Mouse (Mus musculus): ENCODE measurements at regions not wholly inside any gene's neighbourhood (a gene's known extent, or its start where the extent isn't known, plus 50 kb on each side); places are given as distances from the start of the nearest gene placed in this dataset.

DNA sequence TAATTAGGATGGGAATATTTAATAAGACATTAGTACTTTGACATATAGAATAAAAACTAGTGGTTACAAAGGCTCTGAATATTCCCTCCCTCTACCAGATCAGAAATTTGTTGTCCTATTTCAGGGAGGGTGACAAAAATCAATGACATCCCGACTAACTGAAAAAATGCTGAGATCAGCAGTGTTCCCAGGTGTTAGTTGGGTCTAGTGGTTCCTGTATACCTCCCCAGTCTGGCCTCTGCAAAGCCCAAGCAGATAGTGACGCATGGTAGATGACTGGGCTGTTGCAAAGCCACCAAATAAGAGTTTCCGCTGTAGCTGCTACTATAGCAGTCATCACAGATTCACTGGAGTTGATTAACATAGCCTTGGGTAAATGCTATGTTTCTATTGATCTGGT is 59.9 kb upstream of the Gm4791 start:
- no peak for DNase-seq (ENCODE audit: low read depth, low spot score)

DNA sequence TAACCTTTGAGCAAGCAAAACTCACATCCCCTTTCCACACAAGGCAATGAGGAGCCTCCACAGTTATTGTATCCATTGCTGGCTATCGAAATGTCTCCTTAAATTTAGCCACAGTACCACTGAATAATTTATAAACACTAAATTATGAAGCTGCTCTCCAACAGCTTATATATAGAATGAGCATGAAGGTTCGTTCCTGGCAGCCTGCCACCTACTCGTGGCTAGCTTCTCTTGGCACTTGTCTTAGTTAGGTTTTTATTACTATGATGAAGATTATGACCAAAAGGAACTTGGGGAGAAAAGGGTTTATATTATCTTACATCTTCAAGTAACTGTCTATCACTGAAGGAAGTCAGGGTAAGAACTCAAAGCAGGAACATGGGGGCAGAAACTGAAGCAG is 72.9 kb upstream of the Gm4791 start:
- DNase-seq (ENCODE audit: low read depth, low spot score) = no peak

DNA sequence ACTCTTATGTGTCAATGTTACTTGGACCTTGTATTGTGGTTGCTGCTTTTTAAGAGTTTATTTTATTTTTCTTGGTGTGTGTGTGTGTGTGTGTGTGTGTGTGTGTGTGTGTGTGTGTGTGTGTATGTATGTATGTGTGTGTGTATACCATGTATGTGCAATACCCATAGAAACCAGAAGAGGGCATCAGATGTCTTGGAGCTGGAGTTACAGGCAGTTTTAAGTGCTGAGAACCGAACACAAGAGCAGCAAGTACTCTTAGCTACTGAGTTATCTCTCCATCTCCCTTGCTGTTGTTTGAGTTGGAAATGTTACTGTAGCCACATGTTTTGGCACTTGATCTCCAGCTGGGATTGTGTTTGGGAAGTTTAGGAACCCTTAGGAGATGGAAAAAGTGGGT is 78.5 kb upstream of the Gm4791 start:
- DNase-seq (ENCODE audit: low read depth, low spot score) = no peak

DNA sequence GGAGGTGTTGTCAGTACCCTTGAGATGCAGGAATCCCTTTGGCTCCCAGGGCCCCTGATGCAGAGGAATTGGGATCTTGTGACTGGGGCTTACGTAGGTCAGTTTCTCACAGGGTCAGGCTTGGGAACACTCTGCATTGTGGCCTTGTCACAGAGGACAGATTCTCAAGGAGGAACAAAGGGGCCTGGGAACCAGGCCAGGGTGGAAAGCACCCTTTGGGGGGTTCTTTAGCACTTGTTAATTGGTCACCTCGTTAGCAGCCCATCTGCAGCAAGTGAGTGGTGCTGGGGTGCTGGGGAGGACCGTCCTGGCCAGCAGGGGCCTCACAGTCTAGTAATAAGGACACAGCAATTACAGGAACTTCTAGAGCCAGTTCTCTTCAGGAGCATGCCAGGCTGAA is 85.3 kb upstream of the Gm4791 start:
- peak; percentile 23 for DNase-seq (ENCODE audit: low read depth, low spot score)

DNA sequence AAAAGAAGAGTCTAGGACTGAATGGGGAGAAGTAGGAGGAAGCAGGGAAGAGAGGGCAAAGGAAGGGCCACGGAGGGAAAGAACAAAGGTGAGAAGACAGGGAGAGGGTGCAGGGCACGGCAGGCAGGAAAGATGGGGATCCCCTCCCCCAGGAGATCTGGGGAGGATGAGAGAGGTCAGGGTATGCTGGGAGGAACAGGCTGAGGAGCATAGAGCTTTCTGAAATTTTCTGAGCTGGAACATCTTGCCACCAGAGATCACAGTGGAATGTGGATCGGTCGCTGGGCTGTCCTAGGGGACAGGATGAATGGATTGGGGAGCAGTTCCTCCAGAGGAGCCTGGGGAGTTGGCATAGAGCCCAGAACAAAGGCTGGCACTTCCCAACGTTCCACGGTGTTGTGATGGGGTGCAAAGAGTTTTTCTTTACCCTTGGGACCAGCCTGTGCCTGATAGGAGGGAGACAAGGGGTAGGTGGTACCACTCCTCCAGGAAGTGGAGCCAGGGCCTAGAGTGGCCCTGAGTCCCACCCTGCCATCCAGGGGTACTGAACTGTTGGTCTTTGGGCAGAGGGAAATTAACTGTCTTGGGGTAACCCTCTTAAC is 89.0 kb upstream of the Gm4791 start:
- no peak for DNase-seq (ENCODE audit: low read depth, low spot score)

DNA sequence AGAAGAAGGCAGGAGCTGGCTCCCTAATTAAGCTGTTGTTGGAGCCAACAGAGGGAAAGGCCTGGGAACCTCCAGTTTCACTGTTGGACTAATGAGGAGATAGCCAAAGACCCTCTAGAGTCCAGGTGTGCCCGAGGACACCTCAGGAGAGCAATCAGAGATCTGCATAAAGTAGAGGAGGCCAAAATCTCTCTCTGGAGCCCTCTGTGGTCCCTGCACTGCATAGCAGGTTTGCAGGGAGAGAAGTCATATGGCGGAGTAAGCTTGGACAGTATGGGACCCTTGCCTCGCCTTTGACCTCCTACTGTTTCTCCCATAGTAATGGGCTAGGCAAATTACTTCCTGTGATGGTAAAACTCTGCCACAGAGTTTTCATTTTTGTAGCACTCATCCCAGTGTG is 93.5 kb upstream of the Gm4791 start:
- no peak for DNase-seq (ENCODE audit: low read depth, low spot score)

DNA sequence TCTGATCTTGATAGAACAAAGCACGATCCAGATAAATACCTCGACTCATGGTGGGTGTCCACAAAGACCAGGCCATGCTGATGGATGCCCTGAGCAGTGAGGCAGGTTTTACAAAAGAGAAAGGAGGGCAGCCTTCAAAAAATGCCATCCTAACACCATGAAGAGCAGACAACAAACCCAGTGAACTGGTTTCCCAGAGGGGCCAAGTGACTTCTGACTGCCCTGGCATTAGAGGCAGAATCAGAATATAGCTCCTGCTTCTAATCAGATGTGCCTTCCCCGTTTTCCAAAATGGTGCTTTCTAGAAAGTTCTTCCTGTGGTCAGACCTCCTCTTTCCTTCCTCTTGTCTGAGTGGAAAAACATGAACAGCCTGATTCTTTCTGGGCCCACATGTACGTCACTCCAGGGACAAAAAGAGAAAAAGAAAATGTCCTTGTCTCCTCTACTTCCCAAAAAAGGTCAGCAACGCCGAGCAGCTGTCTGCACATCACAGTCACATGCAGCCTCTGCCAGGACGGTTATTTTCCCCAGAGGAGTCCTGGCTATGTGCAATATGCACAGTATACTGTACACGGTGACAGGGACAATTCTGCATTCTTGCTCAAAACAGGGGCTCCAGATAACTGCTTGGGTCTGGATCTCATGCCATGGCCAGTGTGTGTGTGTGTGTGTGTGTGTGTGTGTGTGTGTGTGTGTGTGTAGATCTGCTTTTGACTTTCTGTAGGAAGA is 94.9 kb upstream of the Gm4791 start:
- no peak for DNase-seq (ENCODE audit: low read depth, low spot score)

DNA sequence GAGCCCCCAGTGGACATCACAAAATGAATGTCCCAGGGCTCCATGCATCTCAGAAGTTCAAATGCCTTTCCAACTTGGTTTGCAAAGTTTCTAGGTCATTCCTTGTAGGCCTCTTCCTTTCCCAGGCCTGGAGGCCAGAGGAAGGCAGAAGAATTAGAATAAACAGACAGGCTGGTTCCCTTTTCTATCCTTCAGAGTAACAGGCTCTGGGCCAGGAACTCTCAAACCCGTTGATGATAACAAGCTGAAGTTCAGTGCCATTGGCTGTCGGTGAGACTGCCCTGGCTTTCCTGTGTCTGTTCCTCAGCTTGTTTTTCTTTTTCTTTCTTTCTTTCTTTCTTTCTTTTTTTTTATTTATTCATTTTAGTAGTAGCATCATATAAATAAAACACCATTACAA is 99.3 kb upstream of the Gm4791 start:
- DNase-seq (ENCODE audit: low read depth, low spot score) = no peak

DNA sequence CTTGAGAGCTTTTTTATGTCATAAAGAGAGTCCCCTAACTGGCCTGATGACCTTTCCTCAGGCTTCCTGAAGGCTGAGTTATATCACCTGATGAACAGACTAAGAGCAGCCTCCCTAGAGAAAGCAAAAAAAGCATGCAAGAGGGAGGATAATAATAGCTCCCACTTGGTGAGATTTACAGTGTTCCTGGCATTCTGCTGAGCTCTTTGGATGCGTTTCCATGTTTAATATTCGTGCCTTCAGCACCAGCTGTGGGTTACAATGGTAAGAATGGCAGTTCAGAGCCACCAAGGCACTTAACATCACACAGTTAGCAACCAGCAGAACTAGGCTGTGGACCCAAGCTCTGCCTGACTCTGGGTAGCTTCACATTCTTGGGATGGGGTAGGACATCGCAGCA is 100.4 kb upstream of the Gm4791 start:
- DNase-seq (ENCODE audit: low read depth, low spot score) = no peak

DNA sequence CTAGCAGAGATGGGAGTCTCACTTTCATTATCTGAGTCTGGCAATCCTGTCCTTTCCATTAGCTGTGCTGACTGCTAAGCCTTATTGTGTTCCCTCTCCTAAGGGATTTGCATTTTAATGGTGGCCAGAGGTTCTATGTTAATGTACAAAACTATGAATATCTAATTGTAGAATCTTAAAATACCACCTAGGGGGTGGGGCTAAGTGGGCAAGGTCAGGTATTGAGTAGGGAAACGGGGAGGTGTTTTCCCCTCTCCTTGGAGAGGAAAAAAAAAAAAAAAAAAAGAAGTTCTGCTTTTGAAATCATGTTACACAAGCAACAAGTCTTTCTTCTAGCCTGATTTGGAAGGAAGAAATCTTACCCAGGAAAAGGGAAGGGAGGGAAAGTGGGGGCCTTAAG is 106.7 kb upstream of the Gm4791 start:
- no peak for DNase-seq (ENCODE audit: low read depth, low spot score)

DNA sequence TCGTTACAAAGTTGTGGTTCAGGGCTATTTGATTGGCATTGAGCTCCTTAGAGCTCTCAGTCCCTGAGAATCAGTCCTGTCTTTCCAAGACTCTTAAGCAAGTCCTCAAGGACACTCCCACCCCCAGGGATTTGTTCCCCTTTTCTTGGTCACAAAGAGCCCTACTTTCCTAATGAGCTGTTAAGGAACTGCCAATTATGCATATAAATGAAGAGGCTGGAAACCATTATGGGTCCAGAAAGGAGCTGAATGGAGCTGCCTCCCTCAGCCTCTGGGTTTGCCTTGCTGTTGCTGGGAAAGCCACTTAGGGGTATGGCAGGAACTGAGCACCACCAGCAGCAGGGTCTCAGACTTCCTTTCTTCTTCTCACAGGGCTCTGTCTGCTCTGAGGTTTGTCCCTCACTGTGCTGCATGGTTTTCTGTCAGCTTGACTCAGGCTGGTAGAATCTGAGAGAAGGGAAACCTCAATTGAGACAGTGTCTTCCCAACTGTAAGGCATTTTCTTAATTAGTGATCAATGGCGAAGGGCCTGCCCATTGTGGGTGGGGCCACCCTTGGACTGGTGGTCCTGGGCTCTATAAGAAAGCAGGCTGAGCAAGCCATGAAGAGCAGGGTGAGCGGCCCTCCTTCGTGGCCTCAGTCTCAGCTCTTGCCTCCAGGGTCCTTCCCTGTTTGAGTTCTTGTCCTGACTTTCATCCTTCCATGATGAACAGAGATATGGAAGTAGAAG is 108.4 kb upstream of the Gm4791 start:
- DNase-seq (ENCODE audit: low read depth, low spot score) = no peak

DNA sequence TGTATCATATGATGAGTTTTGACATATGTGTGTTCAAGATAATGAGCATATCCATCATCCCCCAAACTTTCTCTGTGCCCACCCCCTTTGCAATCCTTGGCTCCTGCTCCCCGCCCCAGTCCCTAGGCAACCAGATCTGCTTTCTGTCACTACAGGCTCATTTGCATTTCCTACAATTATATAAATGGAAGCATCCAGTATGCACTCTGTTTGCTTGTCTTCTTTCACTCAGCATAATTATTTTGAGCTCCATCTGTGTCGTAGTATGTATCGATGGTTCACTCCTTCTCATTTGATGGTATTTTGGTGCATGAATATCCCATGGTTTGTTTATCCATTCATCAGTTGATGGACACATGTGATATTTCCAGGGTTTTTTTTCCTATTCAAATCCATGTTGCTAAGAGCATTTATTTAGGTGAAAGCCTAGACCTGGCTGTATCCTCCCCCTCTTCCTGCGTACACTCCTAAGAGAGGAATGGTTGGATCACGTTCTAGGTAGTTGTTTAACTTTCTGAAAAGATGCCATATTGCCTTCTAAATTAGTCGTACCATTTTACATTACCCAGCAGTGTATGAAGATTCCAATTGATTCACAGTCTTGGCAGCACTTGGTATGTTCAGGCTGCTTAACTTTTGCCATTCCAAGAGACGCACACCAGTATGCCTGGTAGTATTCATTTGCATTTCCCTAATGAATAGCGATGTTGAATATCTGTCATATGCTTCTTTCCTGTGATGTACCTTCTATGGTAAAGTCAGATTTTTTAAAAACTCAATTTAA is 127.1 kb upstream of the Gm4791 start:
- no peak for DNase-seq (ENCODE audit: low read depth, low spot score)

DNA sequence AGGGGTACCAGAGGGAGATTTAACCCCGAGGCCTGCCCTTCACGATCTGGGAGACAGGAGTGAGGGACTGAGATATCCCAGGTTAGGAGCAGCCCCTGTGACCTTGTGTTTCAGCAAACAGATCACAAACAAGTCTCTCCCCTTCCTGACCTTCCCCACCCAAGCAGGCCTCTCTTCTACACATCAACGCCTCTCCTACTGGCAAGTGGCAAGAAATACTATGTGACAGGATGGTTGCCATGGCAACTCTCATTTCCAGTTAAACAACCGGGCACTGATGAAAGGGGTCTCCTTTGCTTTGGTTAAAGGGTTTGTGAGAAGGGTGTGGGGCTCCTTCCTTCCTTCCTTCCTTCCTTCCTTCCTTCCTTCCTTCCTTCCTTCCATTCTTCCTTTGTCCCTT is 134.6 kb upstream of the Gm4791 start:
- no peak for DNase-seq (ENCODE audit: low read depth, low spot score)

DNA sequence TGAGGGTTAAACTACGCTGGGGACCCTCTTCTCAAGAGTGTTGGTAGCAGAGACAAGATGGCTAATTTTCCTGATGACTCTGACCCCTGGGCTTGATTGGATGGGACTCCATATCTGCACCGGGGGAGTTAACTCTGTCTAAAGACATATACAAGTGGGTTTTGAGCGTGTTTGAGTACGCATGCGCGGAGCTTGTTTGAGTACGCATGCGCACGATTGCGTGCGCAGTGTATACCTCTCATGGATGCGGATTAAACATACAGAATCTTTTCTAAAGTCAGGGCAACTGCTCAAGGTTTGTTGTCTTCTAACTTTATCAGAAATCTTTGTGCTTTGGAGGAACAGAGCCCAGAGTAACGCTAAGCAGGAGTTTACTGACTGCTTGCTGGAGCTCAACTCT is 146.8 kb upstream of the Gm4791 start:
- DNase-seq (ENCODE audit: low read depth, low spot score) = no peak

DNA sequence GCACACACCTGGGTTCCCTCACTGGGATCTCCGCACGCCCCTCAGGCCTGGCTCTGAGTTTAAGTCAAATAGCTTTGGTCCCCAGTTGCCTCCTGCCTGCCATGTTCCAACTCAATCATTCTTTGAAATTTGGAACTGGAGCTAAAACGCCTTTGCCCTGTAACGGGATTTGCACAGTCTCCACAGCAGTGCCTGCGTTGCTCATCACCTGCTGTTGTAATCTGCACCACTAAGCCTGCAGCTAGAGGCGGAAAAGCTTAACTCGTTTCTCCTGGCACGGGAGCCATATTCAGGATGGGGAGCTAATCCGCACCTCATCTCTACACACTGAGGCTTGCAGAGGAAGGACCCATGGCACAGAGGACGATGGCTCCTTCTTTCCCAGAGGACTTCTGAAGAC is 147.2 kb upstream of the Gm4791 start:
- DNase-seq (ENCODE audit: low read depth, low spot score) = peak; percentile 14

DNA sequence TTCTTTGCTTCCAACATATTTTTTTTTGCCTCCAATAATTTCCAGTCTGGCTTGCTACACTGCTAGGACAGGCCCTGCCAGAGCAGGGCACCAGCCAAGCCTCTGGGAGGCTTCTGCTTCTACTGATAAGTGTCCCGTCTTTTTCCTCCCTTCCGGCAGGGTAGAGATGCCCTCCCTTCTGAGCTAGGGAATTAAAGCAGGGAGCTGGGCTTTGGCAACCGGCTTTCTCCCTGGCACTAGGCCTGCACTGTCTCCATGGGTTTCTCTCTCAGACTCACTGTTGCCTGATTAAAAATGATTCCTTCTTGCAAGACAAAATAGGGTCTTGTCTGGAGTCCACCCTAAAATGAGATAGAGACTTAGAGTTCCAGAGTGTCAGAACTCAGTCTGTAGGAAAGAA is 153.3 kb upstream of the Gm4791 start:
- DNase-seq (ENCODE audit: low read depth, low spot score) = no peak

DNA sequence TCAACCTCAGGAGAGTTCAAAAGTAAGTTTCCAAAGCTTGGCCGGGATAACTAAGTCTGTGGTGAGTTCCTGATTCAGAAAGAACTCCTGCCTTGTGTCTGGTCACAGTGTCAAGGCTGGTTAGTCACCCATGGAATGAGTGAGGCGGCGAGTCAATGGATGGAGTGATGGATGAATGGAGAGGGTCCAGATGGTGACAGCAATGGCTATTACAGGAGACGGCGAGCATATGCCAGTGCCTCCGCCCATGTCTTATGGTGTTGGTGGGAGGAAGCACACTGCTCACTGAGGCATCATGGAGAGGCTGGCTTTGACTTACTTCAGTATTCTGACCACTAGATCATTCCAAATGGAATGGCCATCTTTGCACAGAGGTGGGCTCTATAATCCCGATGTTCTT is 154.8 kb upstream of the Gm4791 start:
- no peak for DNase-seq (ENCODE audit: low read depth, low spot score)

DNA sequence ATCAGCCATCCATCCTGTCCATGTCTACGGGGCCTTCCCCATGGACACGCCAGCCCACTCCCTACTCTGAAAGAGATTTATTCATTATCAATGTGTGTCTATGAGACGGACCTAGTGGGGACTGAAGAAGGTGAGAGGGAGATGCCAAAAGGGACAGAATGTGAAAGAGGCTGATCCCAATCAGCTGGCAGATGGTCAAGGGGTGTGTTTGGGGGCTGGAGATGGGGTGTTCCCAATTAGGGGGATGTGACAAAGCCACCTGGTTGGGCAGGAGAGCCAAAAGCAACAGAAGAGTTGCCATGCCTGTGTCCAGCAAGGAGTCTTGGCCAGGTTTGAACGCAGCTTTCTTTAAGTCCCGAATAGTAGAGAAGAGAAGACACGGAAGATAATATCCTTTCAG is 157.0 kb upstream of the Gm4791 start:
- DNase-seq (ENCODE audit: low read depth, low spot score) = no peak

DNA sequence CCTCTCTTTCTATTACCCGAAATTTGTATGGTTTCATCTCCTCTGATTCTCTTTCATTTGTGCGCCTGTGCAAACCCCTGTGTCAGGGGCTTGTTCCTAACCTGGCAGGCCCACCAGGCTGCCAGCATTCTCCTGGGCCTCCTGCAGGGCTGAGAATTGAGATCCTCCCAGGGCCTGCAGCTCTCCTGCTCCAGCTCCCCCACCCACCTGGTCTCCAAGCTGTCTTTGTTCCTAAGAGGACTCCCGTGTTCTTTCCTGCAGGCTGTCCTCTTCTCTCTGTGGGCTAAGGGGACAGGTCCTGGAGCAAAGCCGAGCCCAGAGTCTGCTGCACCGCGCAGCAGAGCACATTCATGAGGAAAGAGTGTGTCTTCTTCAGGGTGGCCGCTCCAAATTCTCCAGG is 163.3 kb upstream of the Gm4791 start:
- no peak for DNase-seq (ENCODE audit: low read depth, low spot score)

DNA sequence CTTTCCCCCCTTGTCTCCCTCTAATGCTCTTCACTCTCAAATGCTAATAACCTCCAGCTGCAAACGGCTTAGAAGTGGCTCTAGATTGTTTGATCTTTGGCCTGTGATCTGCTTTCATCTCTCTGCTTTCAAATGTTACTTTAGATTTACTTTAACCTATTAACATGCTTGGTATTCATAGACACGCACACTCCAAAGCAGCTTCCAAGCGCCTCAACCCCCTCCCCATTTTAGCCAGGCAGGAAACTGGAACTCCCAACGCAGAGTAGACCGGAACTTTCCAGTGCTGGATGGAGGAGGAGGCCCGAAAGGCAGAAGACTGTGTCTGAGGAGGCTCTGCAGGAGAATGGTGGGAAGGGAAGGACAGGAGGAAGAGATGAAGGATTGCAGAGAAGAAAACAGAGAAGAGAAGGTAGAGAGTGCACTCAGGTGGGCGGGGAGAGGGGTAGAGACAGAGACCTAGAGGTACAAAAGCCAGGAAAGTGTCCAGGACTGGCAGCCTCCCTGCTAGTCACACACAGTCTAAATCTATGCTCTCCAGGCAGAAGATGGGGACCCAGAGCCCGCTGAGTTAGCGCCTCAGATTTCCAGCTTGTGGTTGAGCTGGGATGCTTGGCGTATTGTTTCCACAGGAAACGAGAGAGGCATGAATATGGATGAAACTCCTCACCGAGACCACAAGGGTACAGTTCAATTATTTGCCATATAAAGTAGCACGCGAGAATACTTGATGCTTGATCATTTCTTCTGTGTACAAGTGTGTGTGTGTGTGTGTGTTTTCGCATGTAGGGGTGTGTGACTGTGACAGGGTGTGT is 167.6 kb upstream of the Gm4791 start:
- DNase-seq (ENCODE audit: low read depth, low spot score) = no peak

DNA sequence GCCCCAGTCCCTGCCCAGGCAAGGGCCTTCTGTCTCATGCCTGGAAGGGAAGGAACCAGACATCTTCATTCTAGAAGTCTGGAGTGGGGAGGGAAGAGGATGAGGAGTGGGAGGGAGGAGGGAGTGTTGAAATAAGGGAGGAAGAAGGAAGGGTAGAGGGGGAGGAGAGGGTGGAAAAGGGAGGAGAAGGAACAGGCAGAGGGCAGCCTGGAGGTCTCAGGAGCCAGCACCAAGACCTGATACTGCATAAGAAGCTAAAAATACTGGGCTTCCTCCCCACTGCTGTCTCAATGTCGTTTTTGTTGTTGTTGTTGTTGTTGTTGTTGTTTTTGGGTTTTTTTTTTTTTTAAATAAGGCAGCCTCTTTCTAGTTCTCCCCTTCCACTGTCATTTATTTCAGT is 168.2 kb upstream of the Gm4791 start:
- DNase-seq (ENCODE audit: low read depth, low spot score) = no peak

DNA sequence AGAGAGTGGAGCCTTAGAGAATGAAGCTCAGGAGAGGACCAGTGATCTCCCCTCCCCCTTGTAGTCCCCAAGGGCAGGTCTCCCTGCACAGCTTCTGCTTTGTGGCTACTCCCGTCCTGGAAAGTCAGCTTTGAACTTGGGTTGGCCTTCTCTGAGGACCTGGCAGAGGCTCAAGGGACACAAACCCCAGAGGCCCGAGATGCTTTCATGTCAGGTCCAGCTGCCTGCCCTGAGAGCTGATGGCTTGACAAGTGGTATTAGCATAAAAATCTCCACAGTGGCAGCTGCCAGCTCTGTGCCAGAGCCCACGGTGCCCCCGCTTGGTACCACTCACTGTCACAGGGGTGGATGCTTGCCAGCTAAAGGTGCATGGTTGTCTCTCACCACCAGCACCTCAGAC is 173.8 kb upstream of the Gm4791 start:
- DNase-seq (ENCODE audit: low read depth, low spot score) = no peak
